Mouse (Mus musculus): ENCODE results near the gene Gns.

GRCm38 (mm10) chr10:121365781-121366272 is 937 bp downstream of the Gns start:
- TF ChIP-seq POLR2A (IDR thresholded peaks at IDR 0.05; ENCODE audit: borderline replicate concordance, extremely low read depth, insufficient read depth, insufficient read length, poor library complexity, severe bottlenecking) (no peak), CTCF (IDR thresholded peaks at IDR 0.05; ENCODE audit: borderline replicate concordance, extremely low read depth, insufficient read depth, insufficient read length) (no peak)

Data from brain, embryonic 14.5 days (tissue).